ENCODE assay signal across 21 mouse cellular contexts in the genomic region with DNA sequence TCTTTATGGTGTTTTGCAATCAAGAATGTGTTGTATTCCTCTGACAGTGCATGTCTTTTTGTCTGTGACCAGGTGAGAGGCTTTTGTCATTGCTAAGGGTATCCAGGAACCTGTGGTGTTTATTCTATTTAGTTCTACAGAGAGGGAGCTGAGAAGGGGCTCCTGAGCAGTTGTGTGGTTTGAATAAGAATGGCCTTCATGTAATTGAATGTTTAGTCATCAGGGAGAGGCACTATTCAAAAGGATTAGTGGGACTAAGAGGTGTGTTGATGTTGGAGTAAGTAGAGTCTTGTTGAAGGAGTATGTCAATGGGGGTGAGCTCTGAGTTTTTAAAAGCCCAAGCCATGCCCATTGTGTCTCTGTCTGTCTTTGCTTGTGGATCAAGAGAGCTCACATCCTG.
"Had no signal": no experiment of that assay in that cellular context is flagged by ENCODE, and none has a peak within 500 bp of the region (broad histone marks: within the 10 kb centered on the region; RNA-seq: fewer than 3 reads in every experiment).

No protein-coding gene starts in this region.

- ATAC-seq: liver, postnatal 0 days; lung, postnatal 0 days; midbrain, embryonic 16.5 days had no signal

- DNase-seq: liver, postnatal 0 days; lung, adult 2 months; lung, postnatal 14 days; lung, postnatal 36 days; midbrain, embryonic 14.5 days; retina, postnatal 1 day; right cerebral cortex, adult 18-20 months; right cerebral cortex, postnatal 25 days; right cerebral cortex, postnatal 4 days; spleen, adult 18-20 months; thymus, adult 18-20 months; thymus, postnatal 14 days; thymus, postnatal 36 days had no signal

- H3K4me1 ChIP-seq: lung, embryonic 15.5 days; midbrain, embryonic 10.5 days; midbrain, embryonic 12.5 days; neural tube, embryonic 13.5 days; neural tube, embryonic 15.5 days had no signal

- H3K9ac ChIP-seq: liver, postnatal 0 days; lung, embryonic 15.5 days; midbrain, embryonic 12.5 days; neural tube, embryonic 13.5 days; neural tube, embryonic 15.5 days had no signal

- H3K4me3 ChIP-seq: lung, embryonic 15.5 days; midbrain, embryonic 10.5 days; midbrain, embryonic 12.5 days; myocyte; neural tube, embryonic 13.5 days; neural tube, embryonic 15.5 days had no signal

- H3K36me3 ChIP-seq: lung, embryonic 15.5 days; midbrain, embryonic 10.5 days; midbrain, embryonic 12.5 days; neural tube, embryonic 15.5 days had no signal

- H3K9me3 ChIP-seq: lung, embryonic 15.5 days; midbrain, embryonic 12.5 days; neural tube, embryonic 15.5 days had no signal

- H3K27ac ChIP-seq: lung, embryonic 15.5 days; midbrain, embryonic 10.5 days; midbrain, embryonic 12.5 days; neural tube, embryonic 13.5 days; neural tube, embryonic 15.5 days had no signal

- H3K27me3 ChIP-seq: lung, embryonic 15.5 days; midbrain, embryonic 12.5 days; neural tube, embryonic 13.5 days; neural tube, embryonic 15.5 days had no signal
